Mouse (Mus musculus): ENCODE results near the gene C130074G19Rik.

GRCm38 (mm10) chr1:184869939-184870565 lies 13.0 kb downstream of the C130074G19Rik start:
- TF ChIP-seq CTCF (IDR thresholded peaks at IDR 0.05; ENCODE audit: borderline replicate concordance, extremely low read depth, insufficient read depth, insufficient read length) (no peak), POLR2A (IDR thresholded peaks at IDR 0.05; ENCODE audit: borderline replicate concordance, extremely low read depth, insufficient read depth, insufficient read length, poor library complexity, severe bottlenecking) (no peak)
